Mouse (Mus musculus): ENCODE results near the gene Sytl3.

Sytl3 gene

DNA sequence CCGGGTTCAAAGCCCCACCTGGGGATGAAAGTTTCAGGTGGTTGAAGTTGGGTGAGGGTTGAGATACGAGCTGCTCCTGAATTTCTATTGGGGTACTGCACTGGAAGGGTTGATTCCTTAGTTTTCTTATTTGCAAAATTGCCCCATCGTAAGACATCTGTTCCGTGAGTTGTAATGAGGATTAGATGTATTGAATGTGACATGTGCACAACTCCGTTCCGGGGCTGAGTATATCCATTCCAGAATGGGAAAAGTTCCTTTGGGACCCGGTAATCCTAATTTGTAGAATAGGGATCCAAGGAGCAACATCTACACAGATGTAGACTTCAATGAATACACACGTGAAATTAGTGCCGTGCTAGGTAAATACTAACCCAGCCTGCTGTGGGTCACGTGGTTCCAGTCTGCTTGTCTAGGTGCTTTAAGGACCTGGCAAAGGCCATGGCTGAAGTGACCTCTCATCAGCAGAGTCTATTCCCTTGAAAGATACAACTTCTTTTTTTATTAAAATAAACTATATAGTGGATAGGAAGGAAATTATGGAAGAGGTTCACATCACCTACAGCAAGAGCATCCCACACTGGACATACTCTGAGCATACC, 125.0 kb downstream of the Sytl3 start:
- in situ Hi-C loops (cut with MboI; ENCODE audit: unreplicated experiment in 2 of 2) = loop anchor here in 1 of 2 experiments (5.0 kb wide), 1 partner anchor 43 kb away; no protein-coding TSS in a partner anchor

DNA sequence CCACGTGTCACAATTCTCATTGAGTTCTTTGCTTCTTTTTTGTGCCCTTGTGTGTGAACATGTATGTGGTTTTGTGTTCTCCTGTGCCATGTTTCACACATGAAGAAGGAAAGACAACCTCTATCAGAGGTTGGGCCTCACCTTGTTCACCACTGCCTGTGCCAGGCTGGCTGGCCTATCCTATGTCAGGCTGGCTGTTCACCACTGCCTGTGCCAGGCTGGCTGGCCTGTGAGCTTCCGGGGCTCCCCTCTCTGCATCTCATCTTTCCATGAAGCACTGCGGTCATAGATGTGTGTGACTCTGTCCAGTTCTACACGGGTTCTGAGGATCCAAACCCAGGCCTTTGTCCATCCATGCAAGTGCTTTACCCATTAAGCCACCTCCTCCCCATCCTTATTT, 128.3 kb downstream of the Sytl3 start:
- in situ Hi-C loops (cut with MboI; ENCODE audit: unreplicated experiment in 2 of 2) = loop anchor here in 1 of 2 experiments (5.0 kb wide), 1 partner anchor 35 kb away; no protein-coding TSS in a partner anchor
